Mouse (Mus musculus) spleen, postnatal 36 days (tissue): ENCODE results near the gene Zfp598.
"Not testable (repeated sequence)": the region's sequence is repeated elsewhere in the genome, so short reads cannot be mapped to it uniquely, and the experiment has no call there.

Experiments used
- DNase-seq, 2 experiments: peaks; one replicate each; pipeline ENCODE4 v3.0.0; 2022; ENCODE audit warnings: low spot score in 2 of 2, mixed read lengths in 1 of 2

Gene Zfp598

DNA sequence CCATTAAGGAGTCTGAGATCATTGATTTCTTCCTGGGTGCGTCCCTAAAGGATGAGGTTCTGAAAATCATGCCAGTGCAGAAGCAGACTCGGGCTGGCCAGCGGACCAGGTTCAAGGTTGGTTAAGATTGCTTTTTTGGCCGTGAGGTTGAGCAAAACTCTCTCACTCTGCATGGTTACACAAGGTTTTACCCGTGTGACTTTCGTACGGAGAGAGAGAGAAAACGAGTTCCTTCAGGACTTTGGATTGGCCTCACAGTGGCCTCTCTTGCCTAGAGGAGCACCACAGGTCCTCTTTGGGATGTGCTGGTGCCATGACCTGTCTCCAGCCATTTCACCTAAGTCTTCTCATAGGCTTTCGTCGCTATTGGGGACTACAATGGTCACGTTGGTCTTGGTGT is 51.1 kb downstream of the Zfp598 start:
- not testable (repeated sequence) for DNase-seq

DNA sequence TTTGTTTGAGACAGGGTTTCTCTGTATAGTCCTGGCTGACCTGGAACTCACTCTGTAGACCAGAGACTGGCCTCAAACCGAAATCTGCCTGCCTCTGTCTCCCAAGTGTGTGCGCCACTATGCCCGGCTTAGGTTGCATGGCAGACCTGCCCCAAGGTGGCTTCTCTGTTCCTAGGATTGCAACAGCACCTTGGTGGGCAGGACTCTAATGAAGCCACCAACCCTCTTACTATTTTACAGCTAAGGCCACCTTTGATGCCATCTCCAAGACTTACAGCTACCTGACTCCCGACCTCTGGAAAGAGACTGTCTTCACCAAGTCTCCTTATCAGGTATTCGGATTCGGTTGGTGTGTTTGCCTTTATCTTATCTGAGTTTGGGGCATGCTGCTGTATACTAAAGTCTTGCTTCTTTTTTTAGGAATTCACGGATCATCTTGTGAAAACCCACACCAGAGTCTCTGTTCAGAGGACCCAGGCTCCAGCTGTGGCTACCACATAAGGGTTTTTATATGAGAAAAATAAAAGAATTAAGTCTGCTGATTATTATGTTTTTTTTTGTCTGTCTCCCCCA is 52.0 kb downstream of the Zfp598 start:
- not testable (repeated sequence) for DNase-seq

- DNase-seq, result no peak
Observed at GRCm38 (mm10) chr17:24722220-24722924, 52.9 kb downstream of the Zfp598 start.

- no peak for DNase-seq
Observed at GRCm38 (mm10) chr17:24723122-24723880, 53.8 kb downstream of the Zfp598 start.

DNA sequence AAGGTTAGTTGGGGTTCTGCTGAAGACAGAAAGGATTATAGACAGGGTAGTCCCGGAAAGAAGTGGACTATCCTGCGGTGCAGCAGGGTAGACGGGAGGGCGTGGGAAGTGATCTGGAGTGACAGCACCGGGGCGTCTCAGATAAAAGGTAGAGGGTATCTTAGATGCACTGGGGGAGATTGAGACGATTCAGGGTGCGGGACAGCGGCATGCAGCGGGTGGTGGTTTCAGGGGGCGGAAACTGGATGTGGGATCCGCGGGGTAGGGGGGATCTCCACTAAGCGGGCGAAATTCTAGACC is 54.3 kb downstream of the Zfp598 start:
- peak; percentile 19 to 50 for DNase-seq

DNA sequence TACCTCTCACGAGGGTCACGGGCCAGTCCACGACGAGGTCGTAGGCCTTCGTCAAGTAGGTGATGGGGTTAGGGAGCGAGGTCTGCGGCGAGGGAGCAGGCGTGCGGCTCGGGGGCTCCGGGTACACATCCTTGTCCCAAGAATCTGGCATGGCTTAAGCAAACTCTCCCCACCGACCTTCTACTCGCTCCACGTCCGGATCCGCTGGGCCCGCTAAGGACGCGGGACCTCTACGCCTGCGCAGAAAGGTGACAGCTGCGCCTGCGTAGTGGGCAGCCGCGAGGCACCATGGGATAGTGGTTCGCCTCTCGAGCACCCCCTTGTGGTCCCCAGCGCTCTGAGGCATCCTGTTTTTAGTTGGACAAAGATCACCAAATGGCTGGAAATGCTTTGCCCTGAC is 54.7 kb downstream of the Zfp598 start, which contains the start of gene Ndufb10:
Ndufb10 (minus strand) TSS at position 295 of the 400 bp plus-strand sequence.
- DNase-seq, result peak; percentile 92 to 94

DNA sequence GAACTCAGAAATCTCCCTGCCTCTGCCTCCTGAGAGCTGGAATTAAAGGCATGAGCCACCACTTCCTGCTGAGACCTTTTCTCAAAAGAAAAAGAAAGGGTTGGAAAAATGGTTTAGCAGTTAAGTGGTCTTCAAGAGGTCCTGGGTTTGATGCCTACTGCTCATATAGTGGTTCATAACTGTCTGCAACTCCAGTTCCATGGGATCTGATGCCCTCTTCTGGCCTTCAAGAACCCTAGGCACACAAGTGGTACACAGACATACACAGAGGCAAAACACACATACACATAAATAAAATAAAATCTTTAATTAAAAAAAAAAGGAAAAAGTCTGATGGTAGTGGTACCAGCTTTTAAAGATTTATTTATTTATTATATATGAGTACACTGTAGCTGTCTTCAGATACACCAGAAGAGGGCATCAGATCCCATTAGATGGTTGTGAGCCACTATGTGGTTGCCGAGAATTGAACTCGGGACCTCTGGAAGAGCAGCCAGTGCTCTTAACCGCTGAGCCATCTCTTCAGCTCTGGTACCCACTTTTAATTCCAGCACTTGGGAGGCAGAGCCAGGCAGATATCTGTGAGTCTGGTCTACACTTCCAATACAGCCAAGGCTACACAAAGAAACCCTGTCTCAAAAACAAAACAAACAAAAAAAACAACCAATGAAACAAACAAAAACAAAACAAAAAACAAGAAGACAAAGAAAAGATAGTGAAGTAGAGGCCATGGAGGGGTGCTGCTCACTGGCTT is 56.3 kb downstream of the Zfp598 start:
- DNase-seq, result no peak

DNA sequence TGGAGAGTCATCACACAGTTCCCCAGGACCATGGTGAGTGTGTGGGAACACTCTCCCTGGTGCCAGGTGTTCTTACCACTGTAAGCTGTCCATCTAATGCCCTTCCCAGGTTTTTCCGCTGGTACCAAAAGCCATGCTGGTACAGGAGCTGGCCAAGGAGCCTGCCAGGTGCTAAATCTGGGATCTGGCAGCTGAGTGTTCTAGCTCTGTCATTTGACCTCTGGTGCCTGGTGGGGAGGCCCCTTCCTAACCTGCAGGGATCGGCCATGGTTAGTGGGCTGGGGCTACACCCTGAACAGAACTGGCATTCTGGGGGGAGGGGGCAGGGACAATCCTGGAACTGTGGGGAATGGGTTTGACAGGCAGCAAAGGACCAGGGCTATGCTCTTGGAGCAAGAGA is 58.1 kb downstream of the Zfp598 start, which contains the start of gene Rpl3l:
Rpl3l (plus strand) TSS at position 203 of the 400 bp plus-strand sequence.
- DNase-seq, result no peak

DNA sequence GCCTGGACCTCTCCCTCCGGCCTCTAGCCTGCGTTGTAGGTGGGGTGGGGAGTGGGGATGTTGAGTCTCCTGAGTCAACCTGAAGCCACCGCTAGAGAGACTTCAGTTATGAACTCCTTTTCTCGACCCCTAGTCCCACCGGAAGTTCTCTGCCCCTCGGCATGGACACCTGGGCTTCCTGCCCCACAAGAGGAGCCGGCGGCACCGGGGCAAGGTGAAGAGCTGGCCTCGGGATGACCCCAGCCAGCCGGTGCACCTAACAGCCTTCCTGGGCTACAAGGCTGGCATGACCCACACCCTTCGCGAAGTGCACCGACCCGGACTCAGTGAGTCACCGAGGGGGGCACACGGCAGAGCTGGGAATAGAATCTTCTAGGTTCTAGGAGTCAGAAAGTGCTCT is 58.7 kb downstream of the Zfp598 start:
- DNase-seq, result no peak

GRCm38 (mm10) chr17:24729067-24729466 is 59.6 kb downstream of the Zfp598 start:
- DNase-seq, result no peak

DNA sequence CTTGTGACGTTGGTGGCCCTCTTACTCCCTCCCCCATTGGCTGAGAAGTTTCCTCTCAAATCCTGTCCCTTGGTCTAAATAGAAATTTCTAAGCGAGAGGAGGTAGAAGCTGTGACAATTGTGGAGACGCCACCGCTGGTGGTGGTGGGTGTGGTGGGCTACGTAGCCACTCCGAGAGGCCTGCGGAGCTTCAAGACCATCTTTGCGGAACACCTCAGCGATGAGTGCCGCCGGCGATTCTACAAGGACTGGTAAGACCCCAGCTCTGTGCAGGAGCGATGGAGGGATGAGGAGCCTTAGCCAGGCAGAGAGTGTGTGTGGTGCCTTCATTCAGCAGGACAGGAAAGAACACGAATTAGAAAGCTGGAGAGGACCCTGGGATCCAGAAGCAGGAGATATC is 61.3 kb downstream of the Zfp598 start:
- DNase-seq, result no peak
